Mouse (Mus musculus): ENCODE data around the gene Fam240a. TPM values are rescaled to one million over a fixed set of nuclear protein-coding genes. Genes with fewer than 3 reads are reported as not detected.

Fam240a gene
- total and polyA plus RNA-seq, 3 experiments = not detected

- no peak for DNase-seq (ENCODE audit: low spot score)
- H3K27me3 ChIP-seq (ENCODE audit: insufficient read depth, low read length) = peaks cover 3% of the 10 kb centered on the region; the same call in 1 of the 2 replicates
- no peaks in the 10 kb centered on the region for H3K9me3 ChIP-seq (replicated peaks)
- H3K4me1 ChIP-seq (ENCODE audit: insufficient read depth, low read depth, low read length) = peaks cover 7% of the 10 kb centered on the region
- TF ChIP-seq GATA1 (IDR thresholded peaks at IDR 0.05; ENCODE audit: borderline replicate concordance, low read length) (no peak), POLR2AphosphoS5 (IDR thresholded peaks at IDR 0.05; ENCODE audit: insufficient replicate concordance, low read depth, low read length) (no peak), TAL1 (conservative IDR thresholded peaks at IDR 0.05; ENCODE audit: low read depth, low read length) (no peak), GATA2 (IDR thresholded peaks at IDR 0.05; ENCODE audit: borderline replicate concordance, low read depth, low read length) (no peak), CTCF (IDR thresholded peaks at IDR 0.05; ENCODE audit: low read depth, low read length) (no peak)
- no peak overlapping the region for H3K4me3 ChIP-seq (ENCODE audit: low read depth, low read length)
- H3K36me3 ChIP-seq (replicated peaks) = no peaks in the 10 kb centered on the region
- no peak for ATAC-seq (ENCODE audit: extremely low read depth, insufficient number of reproducible peaks, low FRiP score, poor library complexity, severe bottlenecking)
Observed at GRCm38 (mm10) chr9:110902271-110902670, 14.4 kb downstream of the Fam240a start.

GRCm38 (mm10) chr9:110901204-110901603 is 15.5 kb downstream of the Fam240a start:
- ATAC-seq (ENCODE audit: extremely low read depth, insufficient number of reproducible peaks, low FRiP score, poor library complexity, severe bottlenecking) = no peak
- Histone ChIP-seq H3K27me3 (ENCODE audit: insufficient read depth, low read length) (peaks cover 3% of the 10 kb centered on the region; the same call in 1 of the 2 replicates), H3K4me3 (ENCODE audit: low read depth, low read length) (no peak overlapping the region), H3K4me1 (ENCODE audit: insufficient read depth, low read depth, low read length) (peaks cover 7% of the 10 kb centered on the region), H3K9me3 (replicated peaks) (no peaks in the 10 kb centered on the region), H3K36me3 (replicated peaks) (no peaks in the 10 kb centered on the region)
- no peak for DNase-seq (ENCODE audit: low spot score)
- no peak for TF ChIP-seq CTCF (IDR thresholded peaks at IDR 0.05; ENCODE audit: low read depth, low read length)
- TF ChIP-seq GATA1 (IDR thresholded peaks at IDR 0.05; ENCODE audit: borderline replicate concordance, low read length) = no peak

GRCm38 (mm10) chr9:110899451-110900008 is 17.1 kb downstream of the Fam240a start:
- TF ChIP-seq POLR2AphosphoS5 (IDR thresholded peaks at IDR 0.05; ENCODE audit: insufficient replicate concordance, low read depth, low read length) (no peak), TAL1 (conservative IDR thresholded peaks at IDR 0.05; ENCODE audit: low read depth, low read length) (no peak), CTCF (IDR thresholded peaks at IDR 0.05; ENCODE audit: low read depth, low read length) (no peak), GATA2 (IDR thresholded peaks at IDR 0.05; ENCODE audit: borderline replicate concordance, low read depth, low read length) (no peak)
- H3K4me3 ChIP-seq (ENCODE audit: low read depth, low read length) = no peak overlapping the region
- no peaks in the 10 kb centered on the region for H3K9me3 ChIP-seq (replicated peaks)
- ATAC-seq (ENCODE audit: extremely low read depth, insufficient number of reproducible peaks, low FRiP score, poor library complexity, severe bottlenecking) = no peak
- no peaks in the 10 kb centered on the region for H3K36me3 ChIP-seq (replicated peaks)
- DNase-seq (ENCODE audit: low spot score) = no peak
- H3K4me1 ChIP-seq (ENCODE audit: insufficient read depth, low read depth, low read length) = no peaks in the 10 kb centered on the region
- peaks cover 6% of the 10 kb centered on the region; the same call in 1 of the 2 replicates for H3K27me3 ChIP-seq (ENCODE audit: insufficient read depth, low read length)

GRCm38 (mm10) chr9:110896595-110896994 is 20.1 kb downstream of the Fam240a start:
- TF ChIP-seq CTCF (IDR thresholded peaks at IDR 0.05; ENCODE audit: low read depth, low read length) (no peak), GATA2 (IDR thresholded peaks at IDR 0.05; ENCODE audit: borderline replicate concordance, low read depth, low read length) (no peak), POLR2AphosphoS5 (IDR thresholded peaks at IDR 0.05; ENCODE audit: insufficient replicate concordance, low read depth, low read length) (no peak), GATA1 (IDR thresholded peaks at IDR 0.05; ENCODE audit: borderline replicate concordance, low read length) (no peak), TAL1 (conservative IDR thresholded peaks at IDR 0.05; ENCODE audit: low read depth, low read length) (no peak)
- H3K4me1 ChIP-seq (ENCODE audit: insufficient read depth, low read depth, low read length) = no peaks in the 10 kb centered on the region
- H3K9me3 ChIP-seq (replicated peaks) = no peaks in the 10 kb centered on the region
- ATAC-seq (ENCODE audit: extremely low read depth, insufficient number of reproducible peaks, low FRiP score, poor library complexity, severe bottlenecking) (no peak), DNase-seq (ENCODE audit: low spot score) (no peak)
- H3K4me3 ChIP-seq (ENCODE audit: low read depth, low read length) = no peak overlapping the region
- no peaks in the 10 kb centered on the region for H3K36me3 ChIP-seq (replicated peaks)
- peaks cover 8% of the 10 kb centered on the region; the same call in 1 of the 2 replicates for H3K27me3 ChIP-seq (ENCODE audit: insufficient read depth, low read length)

- no peak for DNase-seq (ENCODE audit: low spot score)
- no peak overlapping the region for H3K4me3 ChIP-seq (ENCODE audit: low read depth, low read length)
- TF ChIP-seq POLR2AphosphoS5 (IDR thresholded peaks at IDR 0.05; ENCODE audit: insufficient replicate concordance, low read depth, low read length) (no peak), GATA2 (IDR thresholded peaks at IDR 0.05; ENCODE audit: borderline replicate concordance, low read depth, low read length) (no peak), TAL1 (conservative IDR thresholded peaks at IDR 0.05; ENCODE audit: low read depth, low read length) (no peak), CTCF (IDR thresholded peaks at IDR 0.05; ENCODE audit: low read depth, low read length) (no peak), GATA1 (IDR thresholded peaks at IDR 0.05; ENCODE audit: borderline replicate concordance, low read length) (no peak)
- ATAC-seq (ENCODE audit: extremely low read depth, insufficient number of reproducible peaks, low FRiP score, poor library complexity, severe bottlenecking) = no peak
- H3K36me3 ChIP-seq (replicated peaks) = no peaks in the 10 kb centered on the region
- H3K9me3 ChIP-seq (replicated peaks) = no peaks in the 10 kb centered on the region
- H3K4me1 ChIP-seq (ENCODE audit: insufficient read depth, low read depth, low read length) = no peaks in the 10 kb centered on the region
- H3K27me3 ChIP-seq (ENCODE audit: insufficient read depth, low read length) = peaks cover 8% of the 10 kb centered on the region; the same call in 1 of the 2 replicates
Observed at GRCm38 (mm10) chr9:110895994-110896393, 20.7 kb downstream of the Fam240a start.

GRCm38 (mm10) chr9:110895507-110895906 is 21.2 kb downstream of the Fam240a start:
- no peak overlapping the region for H3K4me3 ChIP-seq (ENCODE audit: low read depth, low read length)
- TF ChIP-seq POLR2AphosphoS5 (IDR thresholded peaks at IDR 0.05; ENCODE audit: insufficient replicate concordance, low read depth, low read length) (no peak), CTCF (IDR thresholded peaks at IDR 0.05; ENCODE audit: low read depth, low read length) (no peak), GATA1 (IDR thresholded peaks at IDR 0.05; ENCODE audit: borderline replicate concordance, low read length) (no peak), TAL1 (conservative IDR thresholded peaks at IDR 0.05; ENCODE audit: low read depth, low read length) (no peak), GATA2 (IDR thresholded peaks at IDR 0.05; ENCODE audit: borderline replicate concordance, low read depth, low read length) (no peak)
- no peaks in the 10 kb centered on the region for H3K36me3 ChIP-seq (replicated peaks)
- DNase-seq (ENCODE audit: low spot score) (no peak), ATAC-seq (ENCODE audit: extremely low read depth, insufficient number of reproducible peaks, low FRiP score, poor library complexity, severe bottlenecking) (no peak)
- H3K4me1 ChIP-seq (ENCODE audit: insufficient read depth, low read depth, low read length) = no peaks in the 10 kb centered on the region
- H3K9me3 ChIP-seq (replicated peaks) = no peaks in the 10 kb centered on the region
- peaks cover 8% of the 10 kb centered on the region; the same call in 1 of the 2 replicates for H3K27me3 ChIP-seq (ENCODE audit: insufficient read depth, low read length)
